Mouse (Mus musculus): ENCODE data around the gene Ptrhd1. TPM values are rescaled to one million over a fixed set of nuclear protein-coding genes. Genes with fewer than 3 reads are reported as not detected.

Gene Ptrhd1
- polyA plus RNA-seq, 1 experiment from 2014 or later = 6.1 TPM

- Histone ChIP-seq H3K4me1 (ENCODE audit: control insufficient read depth, insufficient read depth, low read length) (no peaks in the 10 kb centered on the region), H3K27me3 (ENCODE audit: control insufficient read depth, insufficient read depth, low read length) (no peaks in the 10 kb centered on the region), H3K4me3 (replicated peaks; ENCODE audit: low read depth, low read length) (no peak overlapping the region), H3K9me3 (ENCODE audit: control insufficient read depth, low read length) (no peaks in the 10 kb centered on the region), H3K36me3 (ENCODE audit: control insufficient read depth, insufficient read depth, low read length) (0 out of 2 replicates have a peak, but pooled peaks cover 3% of the 10 kb centered on the region), H3K27ac (replicated peaks; ENCODE audit: low read depth, low read length) (no peak overlapping the region), H3K4me2 (ENCODE audit: low read length) (no peak overlapping the region), H3K9ac (replicated peaks; ENCODE audit: low read length) (no peak overlapping the region)
- 95% methylated on average over 11 of the region's 11 CpGs for WGBS
- no peak for ATAC-seq (ENCODE audit: low FRiP score, low TSS enrichment)
- DNase-seq = no peak
Observed at GRCm38 (mm10) chr12:4199271-4199670, 34.6 kb upstream of the Ptrhd1 start.

DNA sequence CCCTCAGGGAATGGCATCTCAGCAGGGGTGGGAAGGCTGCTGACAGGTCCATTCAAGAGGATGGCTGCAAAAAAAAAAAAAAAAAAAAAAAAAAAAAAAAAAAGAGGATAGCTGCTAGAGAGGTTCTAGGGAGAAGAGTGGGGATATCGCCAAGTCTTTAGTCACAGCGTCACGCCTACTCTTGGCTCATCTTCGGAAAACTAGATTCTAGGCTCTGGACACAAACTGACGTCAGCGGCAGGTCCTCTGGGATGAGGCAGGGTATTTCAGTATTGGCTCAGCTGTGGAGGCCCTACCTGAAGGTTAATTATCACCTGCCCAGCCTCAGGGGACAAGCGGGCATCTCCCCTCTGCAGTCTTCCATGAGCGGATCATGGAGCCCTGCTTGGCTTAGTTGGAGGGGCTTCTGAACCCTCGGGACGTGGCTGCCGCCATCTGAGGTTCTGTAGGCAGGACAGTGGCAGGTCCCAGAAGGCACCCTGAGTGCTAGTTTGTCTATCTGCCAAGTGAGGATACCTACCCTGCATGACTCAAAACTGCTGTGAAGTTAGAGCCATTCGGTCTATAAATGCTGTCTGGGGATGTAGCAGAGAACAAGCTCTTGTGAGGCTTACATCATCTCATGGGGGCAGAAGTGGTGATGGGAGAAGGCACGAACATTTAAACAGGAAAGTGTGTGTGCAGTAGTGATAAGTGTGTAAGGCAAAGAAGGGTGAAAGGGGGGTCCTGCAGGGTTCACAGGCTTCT is 32.2 kb upstream of the Ptrhd1 start:
- Histone ChIP-seq H3K9me3 (ENCODE audit: control insufficient read depth, low read length) (no peaks in the 10 kb centered on the region), H3K9ac (replicated peaks; ENCODE audit: low read length) (no peak overlapping the region), H3K4me1 (ENCODE audit: control insufficient read depth, insufficient read depth, low read length) (no peaks in the 10 kb centered on the region), H3K36me3 (ENCODE audit: control insufficient read depth, insufficient read depth, low read length) (peaks cover 16% of the 10 kb centered on the region; the same call in 1 of the 2 replicates), H3K4me3 (replicated peaks; ENCODE audit: low read depth, low read length) (no peak overlapping the region), H3K27ac (replicated peaks; ENCODE audit: low read depth, low read length) (no peak overlapping the region), H3K27me3 (ENCODE audit: control insufficient read depth, insufficient read depth, low read length) (no peaks in the 10 kb centered on the region), H3K4me2 (ENCODE audit: low read length) (no peak overlapping the region)
- ATAC-seq (ENCODE audit: low FRiP score, low TSS enrichment) = no peak
- whole genome bisulfite sequencing = 82% methylated on average over 13 of the region's 13 CpGs
- DNase-seq = no peak

DNA sequence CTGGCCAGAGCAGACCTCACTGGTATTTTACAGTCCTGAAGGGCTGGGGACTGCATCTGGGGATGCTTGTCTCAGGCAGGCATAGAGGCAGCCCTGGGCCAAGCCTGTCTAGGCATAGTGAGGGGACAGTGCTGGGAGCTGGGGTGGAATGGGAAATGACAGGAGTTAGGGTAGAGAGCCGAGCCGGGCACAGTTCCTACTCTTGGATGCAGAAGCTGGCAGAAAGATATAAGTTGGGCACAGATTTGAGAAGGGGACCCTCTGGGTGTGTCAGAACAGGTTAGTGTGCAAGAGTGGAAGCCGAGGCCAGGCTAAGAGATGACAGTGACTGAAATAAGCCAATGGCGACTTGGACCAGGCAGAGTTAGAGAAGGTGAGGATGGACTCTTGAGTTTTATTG is 31.6 kb upstream of the Ptrhd1 start:
- 94% methylated on average over 4 of the region's 4 CpGs for WGBS
- ATAC-seq (ENCODE audit: low FRiP score, low TSS enrichment) = no peak

DNA sequence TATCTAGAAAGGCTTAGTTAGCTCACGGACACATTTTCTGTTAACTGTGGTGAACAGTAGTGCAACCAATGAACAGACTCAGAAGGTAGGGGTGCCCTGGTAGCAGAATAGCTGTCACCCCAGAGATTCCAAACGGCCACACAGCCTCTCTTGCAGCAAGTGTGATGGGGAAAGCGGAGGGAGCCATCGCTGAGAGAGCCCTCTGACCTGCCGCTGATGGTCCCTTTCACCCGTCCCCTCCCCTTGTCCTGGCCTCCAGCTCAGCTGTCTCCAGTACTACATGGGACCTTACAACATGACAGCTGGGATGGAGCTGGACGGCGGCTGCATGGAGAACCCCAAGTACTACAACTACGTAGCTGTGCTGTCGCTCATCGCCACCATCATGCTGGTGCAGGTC is 27.7 kb upstream of the Ptrhd1 start:
- 95% methylated on average over 11 of the region's 11 CpGs for WGBS
- H3K36me3 ChIP-seq (ENCODE audit: control insufficient read depth, insufficient read depth, low read length) = peaks cover 46% of the 10 kb centered on the region

More for the DNA sequence above, 31.6 kb upstream of the Ptrhd1 start:
- H3K4me1 ChIP-seq (ENCODE audit: control insufficient read depth, insufficient read depth, low read length) = no peaks in the 10 kb centered on the region
- peaks cover 19% of the 10 kb centered on the region; the same call in 1 of the 2 replicates for H3K36me3 ChIP-seq (ENCODE audit: control insufficient read depth, insufficient read depth, low read length)
- no peak overlapping the region for H3K9ac ChIP-seq (replicated peaks; ENCODE audit: low read length)
- no peaks in the 10 kb centered on the region for H3K9me3 ChIP-seq (ENCODE audit: control insufficient read depth, low read length)
- no peak overlapping the region for H3K4me3 ChIP-seq (replicated peaks; ENCODE audit: low read depth, low read length)
- no peak for DNase-seq
- no peaks in the 10 kb centered on the region for H3K27me3 ChIP-seq (ENCODE audit: control insufficient read depth, insufficient read depth, low read length)
- no peak overlapping the region for H3K27ac ChIP-seq (replicated peaks; ENCODE audit: low read depth, low read length)
- no peak overlapping the region for H3K4me2 ChIP-seq (ENCODE audit: low read length)

DNA sequence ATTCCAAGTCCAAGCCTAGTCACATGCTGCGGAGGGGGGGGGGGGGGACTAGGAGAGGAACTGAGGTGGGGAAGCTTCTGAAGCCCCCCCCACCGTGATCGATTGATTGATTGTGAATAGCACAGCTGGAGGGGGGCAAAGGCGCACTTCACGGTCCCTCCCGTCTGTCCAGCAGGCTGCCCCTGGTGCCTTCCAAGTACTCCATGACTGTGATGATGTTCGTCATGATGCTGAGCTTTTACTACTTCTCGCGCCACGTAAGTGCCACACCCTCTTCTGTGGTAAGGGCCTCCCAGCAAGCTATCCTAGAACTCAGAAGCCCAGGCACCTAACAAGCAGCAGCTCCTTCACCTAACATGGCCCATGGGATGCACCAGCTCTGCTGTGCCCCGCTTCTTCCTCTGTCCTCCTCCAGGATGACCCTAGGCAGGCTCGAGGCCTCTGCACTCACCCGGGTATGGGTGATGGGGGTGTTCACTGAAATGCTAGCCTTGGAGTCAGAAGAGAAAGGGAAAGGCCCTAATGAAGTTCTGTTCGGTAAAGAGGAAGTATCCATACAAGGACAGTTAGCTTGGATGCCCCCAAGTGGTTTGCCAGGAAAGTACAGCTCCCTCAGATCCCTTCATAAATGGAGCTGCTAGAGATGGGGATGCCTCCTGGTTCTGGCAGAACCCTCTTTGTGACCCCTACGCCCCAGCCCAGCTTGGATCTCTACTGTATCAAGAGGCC is 25.3 kb upstream of the Ptrhd1 start:
- no peaks in the 10 kb centered on the region for H3K4me1 ChIP-seq (ENCODE audit: control insufficient read depth, insufficient read depth, low read length)
- no peak overlapping the region for H3K9ac ChIP-seq (replicated peaks; ENCODE audit: low read length)
- DNase-seq = peak; percentile 76
- peaks cover 68% of the 10 kb centered on the region for H3K36me3 ChIP-seq (ENCODE audit: control insufficient read depth, insufficient read depth, low read length)
- no peaks in the 10 kb centered on the region for H3K27me3 ChIP-seq (ENCODE audit: control insufficient read depth, insufficient read depth, low read length)
- no peak overlapping the region for H3K27ac ChIP-seq (replicated peaks; ENCODE audit: low read depth, low read length)
- 77% methylated on average over 15 of the region's 15 CpGs for WGBS
- H3K4me2 ChIP-seq (ENCODE audit: low read length) = no peak overlapping the region
- no peak for ATAC-seq (ENCODE audit: low FRiP score, low TSS enrichment)
- H3K9me3 ChIP-seq (ENCODE audit: control insufficient read depth, low read length) = no peaks in the 10 kb centered on the region
- H3K4me3 ChIP-seq (replicated peaks; ENCODE audit: low read depth, low read length) = no peak overlapping the region

More for the DNA sequence above, 27.7 kb upstream of the Ptrhd1 start:
- H3K27me3 ChIP-seq (ENCODE audit: control insufficient read depth, insufficient read depth, low read length) = no peaks in the 10 kb centered on the region
- H3K4me2 ChIP-seq (ENCODE audit: low read length) = no peak overlapping the region
- ATAC-seq (ENCODE audit: low FRiP score, low TSS enrichment) (no peak), DNase-seq (no peak)
- no peak overlapping the region for H3K9ac ChIP-seq (replicated peaks; ENCODE audit: low read length)
- no peak overlapping the region for H3K27ac ChIP-seq (replicated peaks; ENCODE audit: low read depth, low read length)
- no peaks in the 10 kb centered on the region for H3K4me1 ChIP-seq (ENCODE audit: control insufficient read depth, insufficient read depth, low read length)
- H3K4me3 ChIP-seq (replicated peaks; ENCODE audit: low read depth, low read length) = no peak overlapping the region
- no peaks in the 10 kb centered on the region for H3K9me3 ChIP-seq (ENCODE audit: control insufficient read depth, low read length)

DNA sequence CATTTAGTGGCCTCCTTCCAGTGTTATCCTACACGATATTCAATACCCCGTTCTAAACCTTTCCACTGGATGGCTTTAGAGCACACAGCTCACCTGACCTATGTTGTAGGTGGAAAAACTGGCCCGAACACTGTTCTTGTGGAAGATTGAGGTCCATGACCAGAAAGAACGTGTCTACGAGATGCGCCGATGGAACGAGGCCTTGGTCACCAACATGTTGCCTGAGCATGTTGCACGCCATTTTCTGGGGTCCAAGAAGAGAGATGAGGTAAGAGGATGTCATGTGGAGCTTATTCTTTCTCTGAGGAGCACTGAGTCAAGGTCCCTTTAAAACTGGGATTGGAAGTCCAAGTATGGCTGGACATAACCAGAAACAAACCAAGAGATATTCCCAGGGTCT is 24.6 kb upstream of the Ptrhd1 start:
- Histone ChIP-seq H3K4me3 (replicated peaks; ENCODE audit: low read depth, low read length) (no peak overlapping the region), H3K9me3 (ENCODE audit: control insufficient read depth, low read length) (no peaks in the 10 kb centered on the region), H3K27ac (replicated peaks; ENCODE audit: low read depth, low read length) (no peak overlapping the region), H3K27me3 (ENCODE audit: control insufficient read depth, insufficient read depth, low read length) (no peaks in the 10 kb centered on the region), H3K9ac (replicated peaks; ENCODE audit: low read length) (no peak overlapping the region), H3K36me3 (ENCODE audit: control insufficient read depth, insufficient read depth, low read length) (peaks cover 74% of the 10 kb centered on the region), H3K4me1 (ENCODE audit: control insufficient read depth, insufficient read depth, low read length) (no peaks in the 10 kb centered on the region), H3K4me2 (ENCODE audit: low read length) (no peak overlapping the region)
- ATAC-seq (ENCODE audit: low FRiP score, low TSS enrichment) = no peak
- WGBS = 96% methylated on average over 9 of the region's 9 CpGs
- no peak for DNase-seq

- H3K9me3 ChIP-seq (ENCODE audit: control insufficient read depth, low read length) = no peaks in the 10 kb centered on the region
- no peaks in the 10 kb centered on the region for H3K4me1 ChIP-seq (ENCODE audit: control insufficient read depth, insufficient read depth, low read length)
- no peak for ATAC-seq (ENCODE audit: low FRiP score, low TSS enrichment)
- no peaks in the 10 kb centered on the region for H3K27me3 ChIP-seq (ENCODE audit: control insufficient read depth, insufficient read depth, low read length)
- WGBS = 94% methylated on average over 9 of the region's 9 CpGs
- no peak for DNase-seq
- H3K4me3 ChIP-seq (replicated peaks; ENCODE audit: low read depth, low read length) = no peak overlapping the region
- no peak overlapping the region for H3K4me2 ChIP-seq (ENCODE audit: low read length)
- no peak overlapping the region for H3K27ac ChIP-seq (replicated peaks; ENCODE audit: low read depth, low read length)
- no peak overlapping the region for H3K9ac ChIP-seq (replicated peaks; ENCODE audit: low read length)
- H3K36me3 ChIP-seq (ENCODE audit: control insufficient read depth, insufficient read depth, low read length) = peaks cover 85% of the 10 kb centered on the region
Observed at GRCm38 (mm10) chr12:4211174-4211573, 22.7 kb upstream of the Ptrhd1 start.

DNA sequence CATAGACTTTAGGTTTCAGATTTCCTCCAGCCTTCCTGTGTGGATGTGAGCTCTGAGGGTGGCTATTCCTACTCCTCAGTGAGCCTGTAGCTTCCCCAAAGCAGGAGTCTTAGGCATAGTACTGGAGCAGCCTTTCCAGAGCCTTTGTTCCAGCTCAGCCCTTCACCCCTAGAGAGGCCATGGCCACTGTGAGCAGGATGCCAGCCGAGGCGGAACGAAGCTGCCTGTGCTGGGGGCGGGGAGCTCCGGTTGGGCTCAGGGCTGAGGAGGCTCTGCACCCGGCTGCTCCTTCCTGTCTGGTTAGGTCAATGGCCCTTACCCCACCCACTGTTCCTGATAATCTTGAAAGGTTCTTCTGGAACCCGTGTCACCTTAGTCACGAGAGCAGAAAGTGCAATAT is 20.9 kb upstream of the Ptrhd1 start:
- no peak for ATAC-seq (ENCODE audit: low FRiP score, low TSS enrichment)
- DNase-seq = no peak
- 59% methylated on average over 8 of the region's 8 CpGs for WGBS
- H3K4me3 ChIP-seq (replicated peaks; ENCODE audit: low read depth, low read length) = no peak overlapping the region
- no peak overlapping the region for H3K27ac ChIP-seq (replicated peaks; ENCODE audit: low read depth, low read length)
- no peak overlapping the region for H3K9ac ChIP-seq (replicated peaks; ENCODE audit: low read length)
- no peaks in the 10 kb centered on the region for H3K27me3 ChIP-seq (ENCODE audit: control insufficient read depth, insufficient read depth, low read length)
- H3K4me1 ChIP-seq (ENCODE audit: control insufficient read depth, insufficient read depth, low read length) = no peaks in the 10 kb centered on the region
- no peak overlapping the region for H3K4me2 ChIP-seq (ENCODE audit: low read length)
- H3K36me3 ChIP-seq (ENCODE audit: control insufficient read depth, insufficient read depth, low read length) = peaks cover 80% of the 10 kb centered on the region
- no peaks in the 10 kb centered on the region for H3K9me3 ChIP-seq (ENCODE audit: control insufficient read depth, low read length)

GRCm38 (mm10) chr12:4230156-4230555 is 3.7 kb upstream of the Ptrhd1 start:
- Histone ChIP-seq H3K27me3 (ENCODE audit: control insufficient read depth, insufficient read depth, low read length) (no peaks in the 10 kb centered on the region), H3K9ac (replicated peaks; ENCODE audit: low read length) (no peak overlapping the region), H3K9me3 (ENCODE audit: control insufficient read depth, low read length) (no peaks in the 10 kb centered on the region), H3K4me1 (ENCODE audit: control insufficient read depth, insufficient read depth, low read length) (no peaks in the 10 kb centered on the region; the same call in 1 of the 2 replicates), H3K4me3 (replicated peaks; ENCODE audit: low read depth, low read length) (no peak overlapping the region), H3K27ac (replicated peaks; ENCODE audit: low read depth, low read length) (no peak overlapping the region), H3K36me3 (ENCODE audit: control insufficient read depth, insufficient read depth, low read length) (peaks cover 9% of the 10 kb centered on the region; the same call in 1 of the 2 replicates), H3K4me2 (ENCODE audit: low read length) (no peak overlapping the region)
- ATAC-seq (ENCODE audit: low FRiP score, low TSS enrichment) = no peak
- no peak for DNase-seq
- WGBS = 94% methylated on average over 7 of the region's 7 CpGs
